Mouse (Mus musculus) yolk sac, embryonic 10.5 days (tissue): Measurements from ENCODE around the gene Fam168a.
"Not testable (repeated sequence)": the region's sequence is repeated elsewhere in the genome, so short reads cannot be mapped to it uniquely, and the experiment has no call there.

Experiments used
- DNase-seq: peaks from one replicate; pipeline ENCODE4 v3.0.0-alpha.2; 2017; ENCODE audit warnings: low spot score

Fam168a gene

DNA sequence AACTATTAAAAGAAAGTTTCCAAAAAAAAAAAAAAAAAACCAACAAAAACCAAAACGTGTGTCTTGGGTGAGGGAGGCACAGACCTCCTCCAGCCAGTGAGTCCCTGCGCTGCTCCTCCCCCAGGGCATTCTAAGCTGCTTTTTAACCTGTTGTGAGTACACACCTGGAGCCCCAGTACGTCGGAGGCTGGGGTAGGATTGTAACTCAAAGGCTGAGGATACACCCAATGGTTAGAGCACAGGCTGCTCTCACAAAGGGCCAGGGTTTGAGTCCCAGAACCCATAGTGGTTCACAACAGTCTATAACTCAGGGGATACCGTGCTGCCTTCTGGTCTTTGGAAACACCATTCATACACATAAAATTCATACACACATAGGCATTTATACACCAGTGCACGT lies 135.2 kb downstream of the Fam168a start:
- no peak for DNase-seq

DNA sequence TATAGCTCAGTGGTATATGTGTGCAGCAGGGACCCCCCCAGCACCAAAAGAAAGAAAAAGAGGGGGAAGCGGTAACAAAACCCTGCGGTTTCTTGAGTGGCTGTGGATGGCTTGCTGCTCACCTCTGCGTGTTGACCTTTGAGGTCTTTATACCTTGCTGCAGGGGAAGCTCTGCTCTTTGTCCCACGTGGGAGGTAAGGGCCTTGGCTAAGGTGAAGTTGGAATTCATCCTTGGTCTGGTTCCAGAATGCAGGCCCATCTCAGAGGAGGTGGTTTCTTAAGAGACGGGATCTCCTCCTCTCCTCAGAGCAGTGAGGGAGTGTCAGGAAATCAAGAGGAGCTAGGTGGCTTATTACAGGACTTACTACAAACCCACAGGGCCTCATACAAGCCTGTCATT lies 135.7 kb downstream of the Fam168a start:
- DNase-seq: no peak

DNA sequence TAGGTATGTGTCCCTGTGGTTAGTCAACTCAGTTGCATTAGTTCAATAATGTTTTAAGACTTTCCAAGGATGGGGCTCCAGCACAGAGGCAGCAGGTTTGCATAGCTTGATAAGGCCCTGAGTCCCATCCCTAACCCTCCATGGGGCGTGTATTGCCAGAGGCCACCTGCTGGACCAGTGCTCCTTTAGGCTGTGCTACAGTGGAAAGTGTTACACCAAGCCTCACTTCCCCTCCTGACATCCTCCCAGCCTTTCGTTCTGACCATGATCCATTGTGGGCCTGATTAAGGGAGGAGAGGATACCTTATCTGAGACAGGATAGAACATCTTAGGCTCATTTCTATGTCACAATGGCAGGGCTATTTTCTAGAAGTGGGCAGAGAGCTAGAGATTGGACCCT lies 137.4 kb downstream of the Fam168a start:
- DNase-seq: no peak

DNA sequence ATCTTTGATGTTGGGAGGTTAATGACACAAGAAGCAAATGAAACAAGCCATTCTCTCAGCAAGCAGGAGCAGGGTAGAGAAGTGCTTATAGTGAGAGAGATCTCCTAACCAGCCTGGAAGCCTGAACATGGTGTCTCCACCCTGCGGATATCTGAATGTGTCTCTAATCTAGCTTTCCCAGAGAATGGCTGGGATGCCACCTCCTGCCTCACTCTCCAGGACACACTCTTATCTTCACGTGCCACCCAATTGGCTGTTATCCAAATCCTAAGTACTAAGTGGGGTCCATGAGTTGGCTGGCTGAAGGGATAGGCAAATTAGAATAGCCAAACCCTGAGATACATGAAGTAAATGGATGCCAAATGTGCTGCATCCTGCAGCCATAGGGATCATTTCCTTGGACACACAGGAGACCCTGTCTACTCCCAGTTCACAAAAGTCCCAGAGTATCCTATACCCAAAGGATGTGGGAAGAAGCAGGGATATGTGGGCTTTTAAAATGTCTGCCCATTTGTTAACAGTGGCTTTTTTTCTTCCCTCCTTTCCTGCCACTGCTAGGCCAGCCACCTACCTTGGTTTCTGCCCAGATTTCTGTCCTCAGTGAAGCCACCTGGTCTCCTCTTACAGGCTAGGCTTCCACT lies 138.1 kb downstream of the Fam168a start:
- no peak for DNase-seq

DNA sequence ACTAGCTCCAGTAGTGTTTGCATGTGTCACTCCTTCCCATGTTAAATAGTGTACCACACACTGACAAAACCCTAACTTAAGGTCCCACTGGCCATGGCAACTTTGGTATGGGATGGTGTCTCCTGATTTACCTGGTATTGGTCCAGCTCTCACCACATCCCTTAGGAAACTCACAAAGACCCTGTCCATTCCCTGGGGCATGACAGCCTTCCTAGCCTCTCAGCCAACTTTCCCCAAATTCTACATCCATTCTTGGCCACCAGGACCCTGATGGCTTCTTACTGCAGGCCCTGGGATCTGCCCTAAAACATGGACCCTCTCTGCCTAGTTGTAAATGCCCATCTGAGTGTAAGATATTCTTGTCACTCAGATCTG lies 138.6 kb downstream of the Fam168a start:
- DNase-seq: no peak

DNA sequence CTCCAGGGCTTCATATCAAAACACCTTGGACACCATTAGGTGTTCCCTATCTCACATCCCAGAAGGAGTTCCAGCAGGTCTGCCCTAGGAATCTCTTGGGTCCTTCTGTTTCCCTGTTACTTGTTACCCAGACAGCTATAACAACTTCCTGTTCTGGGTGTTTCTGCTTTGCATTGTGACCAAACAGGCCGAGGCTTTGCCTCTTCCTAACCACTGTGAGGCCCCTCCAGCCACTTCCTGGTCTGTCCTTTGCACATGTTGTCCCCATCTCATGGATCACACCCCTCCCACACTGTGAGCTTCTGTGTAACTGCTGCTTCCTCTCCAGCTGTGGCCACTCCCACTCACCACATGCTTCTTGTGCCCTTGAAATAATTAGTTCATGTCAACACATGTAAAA lies 139.0 kb downstream of the Fam168a start:
- DNase-seq: no peak

DNA sequence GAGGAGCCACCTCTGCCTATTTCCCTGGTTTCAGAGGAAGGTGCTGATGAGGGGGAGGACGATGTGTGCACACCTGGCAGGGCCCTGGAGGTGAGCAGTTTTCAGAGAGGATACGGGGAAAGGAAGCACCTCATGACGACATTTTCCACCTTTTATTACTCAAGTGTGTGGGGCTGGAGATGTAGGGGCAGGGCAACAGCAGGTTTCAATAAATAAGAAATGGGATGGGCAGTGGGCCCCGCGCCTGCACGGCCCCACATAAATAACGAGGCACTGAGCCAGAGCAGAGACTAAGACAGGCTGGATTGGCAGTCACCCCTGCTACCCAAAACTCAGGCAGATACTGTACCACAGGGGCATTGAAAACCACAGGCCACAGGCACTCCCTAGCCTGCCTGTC lies 139.6 kb downstream of the Fam168a start:
- DNase-seq: not testable (repeated sequence)

DNA sequence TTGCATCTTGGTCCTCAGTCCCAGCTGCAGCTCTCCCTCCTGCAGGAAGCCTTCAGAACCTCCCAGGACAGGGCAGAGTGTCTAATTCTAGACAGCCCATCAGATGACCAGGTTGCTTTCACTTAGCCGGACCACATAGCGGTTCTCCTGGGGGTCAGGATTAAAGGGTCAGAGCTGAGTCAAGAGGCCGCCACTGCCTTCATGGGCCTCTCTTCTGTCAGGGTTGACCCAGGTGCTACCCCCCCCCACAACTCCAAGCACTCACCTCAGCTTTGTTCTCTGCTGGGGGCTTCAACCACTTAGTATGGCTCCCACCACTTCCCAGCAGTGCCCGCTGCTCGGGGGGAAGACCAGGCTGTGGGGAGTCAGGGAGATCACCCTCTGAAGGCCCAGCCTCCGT lies 140.7 kb downstream of the Fam168a start:
- no peak for DNase-seq

DNA sequence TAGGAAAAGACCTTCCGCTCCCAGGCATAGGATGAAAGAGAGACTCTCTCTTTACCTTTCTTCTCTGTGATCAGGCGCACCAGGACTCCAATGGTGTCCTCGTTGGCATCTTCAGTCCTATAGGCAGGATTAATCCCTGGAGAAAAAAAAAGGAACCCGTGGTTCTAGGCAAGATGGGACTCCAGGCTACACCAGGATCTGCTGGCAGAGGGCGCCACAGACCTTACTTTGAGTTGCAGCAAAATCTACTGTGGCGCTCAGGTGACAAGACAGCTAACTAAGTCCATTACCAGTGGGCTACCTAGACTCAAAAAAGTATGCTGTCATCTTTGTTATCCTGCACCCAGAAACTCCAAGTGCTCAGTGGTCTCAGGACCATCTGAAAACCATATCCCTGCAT lies 142.3 kb downstream of the Fam168a start:
- DNase-seq: peak; percentile 24

DNA sequence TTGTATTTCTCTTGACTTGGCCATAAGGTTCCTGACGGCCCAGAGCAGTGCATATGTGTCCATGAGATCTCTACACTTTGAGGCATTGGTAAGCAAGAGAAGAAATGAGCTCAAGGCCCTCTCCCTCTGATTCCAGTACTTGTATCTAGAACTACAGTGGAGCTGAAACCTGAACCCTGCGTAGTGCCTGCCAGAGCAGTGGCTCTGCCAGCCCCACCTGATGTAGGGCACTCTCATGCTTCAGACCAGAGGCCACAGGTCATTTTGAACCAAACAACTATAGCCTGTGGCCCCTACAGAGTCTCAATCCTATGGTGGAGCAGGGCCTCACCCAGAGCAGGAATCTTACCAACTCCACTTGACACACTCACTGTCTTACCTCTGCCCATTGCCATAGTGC lies 143.1 kb downstream of the Fam168a start:
- no peak for DNase-seq

DNA sequence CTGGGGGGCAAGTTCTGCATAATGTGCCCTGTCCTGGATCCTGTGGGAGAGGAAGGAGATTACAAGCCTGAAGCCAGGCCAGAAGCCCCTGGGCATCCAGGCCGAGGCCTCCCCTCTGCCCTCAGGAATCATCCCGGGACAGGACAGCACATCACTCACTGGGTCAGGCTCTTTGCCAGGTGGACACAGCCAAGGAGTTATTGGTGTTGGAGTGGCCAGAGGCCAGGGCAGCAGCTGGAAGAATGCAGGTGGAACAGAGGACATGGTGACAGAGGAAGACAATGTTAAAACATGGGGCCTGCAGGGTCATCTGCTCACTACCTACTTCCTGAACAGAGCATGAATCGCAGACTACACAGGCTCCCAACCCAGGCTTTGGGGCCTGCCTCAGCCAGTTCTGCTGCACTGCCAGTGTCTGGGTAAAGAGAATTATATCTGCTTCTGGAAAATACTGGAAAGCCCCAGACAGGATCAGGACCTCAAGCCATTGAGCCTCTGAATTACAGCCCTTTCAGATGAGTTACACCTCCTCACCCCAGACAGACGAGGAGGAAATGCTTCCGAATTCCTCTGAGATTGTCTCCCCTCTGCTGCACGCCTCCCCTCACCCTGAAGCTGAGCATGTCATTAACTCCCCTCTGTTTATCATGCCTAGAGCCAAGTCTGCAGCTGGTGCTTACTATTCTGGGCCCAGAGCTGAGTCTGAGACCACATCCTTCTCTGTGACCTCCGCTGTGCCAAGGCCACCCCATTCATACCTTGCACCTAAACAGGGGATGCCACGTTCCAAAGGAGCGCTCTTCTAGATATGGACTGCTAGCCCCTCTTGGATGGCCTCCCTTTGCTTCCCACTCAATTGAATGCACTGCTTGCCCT lies 145.3 kb downstream of the Fam168a start:
- no peak for DNase-seq

DNA sequence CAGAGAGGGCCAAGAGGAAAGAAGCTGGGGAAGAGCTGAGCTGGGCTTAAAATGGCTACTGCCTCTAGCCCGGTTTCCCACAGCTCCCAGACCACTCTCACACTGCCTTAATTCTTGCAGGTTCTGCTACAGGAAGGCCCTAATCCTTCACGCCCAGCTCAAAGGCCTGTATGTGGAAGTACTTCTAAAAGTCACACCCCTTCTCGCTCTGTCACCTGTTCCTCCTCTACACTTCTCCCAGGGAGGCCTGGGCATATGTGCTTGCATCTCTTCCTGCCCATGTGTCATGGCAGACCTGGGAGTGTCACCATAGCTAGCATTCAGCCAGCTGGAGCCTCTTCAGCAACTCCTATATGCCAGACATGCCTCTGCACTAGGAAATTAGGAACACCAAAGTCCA lies 147.0 kb downstream of the Fam168a start:
- no peak for DNase-seq

DNA sequence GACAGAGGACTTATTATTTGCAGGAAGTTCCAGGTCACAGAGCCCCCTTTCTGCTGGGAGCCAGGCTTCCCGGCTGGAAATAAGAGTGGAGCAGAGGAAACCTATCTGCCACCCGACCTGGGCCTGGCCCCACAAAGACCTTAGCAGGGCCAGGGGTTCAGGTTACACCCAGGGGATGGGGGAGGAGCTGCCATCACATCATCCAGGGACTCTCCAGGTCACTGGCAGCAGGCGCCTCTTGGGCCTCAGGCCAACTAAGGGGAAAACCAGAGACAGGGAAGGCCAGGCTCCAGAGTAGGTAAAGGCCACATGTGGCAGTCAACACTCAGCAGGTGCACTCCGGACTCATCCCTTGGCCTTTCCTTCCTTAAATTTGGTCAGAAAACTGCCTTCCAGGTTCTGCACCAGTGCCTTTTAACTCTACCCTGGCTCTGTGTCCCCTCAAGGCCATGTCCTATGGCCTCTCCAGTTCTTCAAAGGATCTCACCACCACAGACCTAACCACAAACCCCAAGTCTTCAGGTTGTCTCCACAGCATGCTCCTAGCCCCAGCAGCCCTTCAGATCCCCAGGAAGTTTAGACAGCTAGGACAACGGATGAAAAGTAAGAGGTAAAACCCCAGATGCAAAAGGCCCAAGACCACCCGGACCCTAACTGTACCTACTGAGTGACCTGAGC lies 147.8 kb downstream of the Fam168a start:
- no peak for DNase-seq

DNA sequence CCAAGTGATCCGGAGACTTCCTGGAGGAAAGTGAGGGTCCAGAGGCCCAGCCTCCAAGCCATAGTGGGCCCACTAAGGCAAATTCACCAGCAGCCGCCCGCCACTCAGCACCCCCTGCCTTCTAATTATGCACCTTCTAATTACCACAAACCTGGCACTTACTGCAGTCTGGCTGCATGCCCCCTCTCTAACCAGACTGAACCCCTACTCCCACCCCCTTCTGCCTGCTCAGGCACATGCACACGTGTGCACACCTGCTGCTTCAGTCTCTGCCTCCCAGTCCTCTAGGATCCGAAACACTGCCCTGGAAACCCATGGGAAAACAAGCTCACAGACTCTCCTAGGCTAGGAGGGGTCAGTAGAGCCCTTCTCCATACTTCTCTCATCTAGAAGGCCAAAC lies 148.4 kb downstream of the Fam168a start:
- DNase-seq: no peak

DNA sequence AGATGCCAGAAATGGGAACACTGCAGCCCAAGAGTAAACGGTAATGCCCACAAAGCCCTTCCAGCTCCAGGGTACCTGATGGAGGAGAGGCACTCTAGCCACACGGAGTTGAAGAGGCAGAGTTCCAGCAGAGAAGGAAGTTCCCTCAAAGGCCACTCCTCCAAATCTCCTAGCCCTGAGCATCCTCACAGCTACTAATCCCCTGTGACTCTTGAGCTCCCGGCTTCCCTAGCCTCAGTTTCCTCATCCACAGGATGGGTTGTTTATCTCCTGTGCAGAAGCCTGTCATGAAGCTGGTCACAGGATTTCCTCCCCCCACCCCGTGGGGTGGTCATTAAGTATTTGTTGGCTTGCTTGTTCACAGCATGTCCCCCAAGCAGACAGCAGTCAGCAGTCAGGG lies 148.9 kb downstream of the Fam168a start:
- no peak for DNase-seq

DNA sequence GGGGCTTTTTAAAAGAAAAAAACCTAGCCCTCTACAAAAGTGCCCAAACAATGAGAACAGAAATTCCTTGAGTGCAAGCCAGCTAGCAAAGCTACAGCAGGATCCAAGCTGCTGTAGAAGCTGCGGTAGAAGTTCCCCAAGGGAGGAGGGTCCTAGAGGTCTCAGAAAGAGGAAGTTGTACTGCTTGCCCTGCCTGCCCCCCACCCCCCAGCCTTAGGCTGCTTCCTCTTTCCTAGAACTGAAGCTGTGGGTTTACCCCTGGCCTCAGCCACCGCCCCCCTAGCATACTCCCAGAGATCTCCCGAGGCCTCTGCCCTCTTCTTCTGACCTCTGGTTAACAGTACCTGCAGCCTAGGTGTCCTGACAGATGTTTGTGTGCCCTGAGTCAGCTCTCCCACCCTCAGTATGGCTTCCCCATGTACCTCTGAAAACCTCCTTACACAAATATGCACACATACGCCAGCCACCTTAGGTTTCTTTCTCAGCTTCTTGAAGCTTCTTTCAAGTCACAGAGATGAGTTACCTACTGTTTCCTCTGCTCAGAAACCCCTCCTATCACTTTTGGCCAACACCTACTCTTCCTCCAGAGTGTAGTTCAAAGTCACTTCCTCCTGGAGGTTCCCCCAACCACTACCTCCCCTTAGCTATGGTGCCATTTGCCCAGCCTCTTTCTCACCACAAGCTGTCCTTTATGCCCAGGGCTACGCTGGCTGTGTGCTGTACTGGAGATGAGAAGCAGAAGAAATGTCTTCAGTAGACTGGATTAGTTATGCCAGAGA lies 149.5 kb downstream of the Fam168a start:
- no peak for DNase-seq

DNA sequence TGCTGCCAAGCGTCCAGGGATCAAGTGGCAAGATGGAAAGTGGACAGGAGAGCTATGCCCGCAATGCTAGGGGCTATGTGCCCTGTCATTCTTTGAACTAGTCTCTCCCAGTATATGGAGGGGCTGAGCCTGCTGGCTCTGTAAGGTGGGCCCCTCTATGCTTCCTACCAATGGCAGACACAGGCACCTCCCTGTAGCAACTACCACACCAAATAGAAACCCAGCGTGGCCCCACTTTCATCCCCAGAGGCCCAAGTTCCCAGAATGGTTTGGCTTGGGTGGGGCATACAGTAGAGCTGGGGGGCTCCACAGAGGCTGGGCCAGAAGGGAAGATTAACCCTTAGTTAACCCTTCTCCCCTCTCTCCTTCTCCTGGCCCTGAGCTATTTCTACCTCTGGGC lies 154.0 kb downstream of the Fam168a start:
- DNase-seq: no peak

DNA sequence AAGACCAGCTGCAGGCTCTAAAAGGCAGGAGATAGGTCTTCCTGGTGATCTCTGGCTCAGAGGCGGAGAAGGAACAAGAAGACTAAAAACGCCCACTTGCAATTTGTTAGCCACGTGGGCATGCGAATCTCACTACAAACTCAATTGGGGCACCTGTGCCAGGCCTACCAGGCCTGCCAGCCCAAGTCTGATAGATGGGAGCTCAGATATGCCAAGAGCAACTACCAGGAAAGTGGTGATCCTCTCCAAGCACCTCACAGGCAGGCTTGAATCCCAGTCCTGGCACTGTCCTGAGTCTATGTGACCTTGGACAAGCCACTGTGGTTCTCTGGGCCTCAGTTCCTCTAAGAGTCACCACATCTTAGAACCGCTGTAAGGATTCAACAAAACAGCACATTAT lies 154.8 kb downstream of the Fam168a start:
- no peak for DNase-seq

DNA sequence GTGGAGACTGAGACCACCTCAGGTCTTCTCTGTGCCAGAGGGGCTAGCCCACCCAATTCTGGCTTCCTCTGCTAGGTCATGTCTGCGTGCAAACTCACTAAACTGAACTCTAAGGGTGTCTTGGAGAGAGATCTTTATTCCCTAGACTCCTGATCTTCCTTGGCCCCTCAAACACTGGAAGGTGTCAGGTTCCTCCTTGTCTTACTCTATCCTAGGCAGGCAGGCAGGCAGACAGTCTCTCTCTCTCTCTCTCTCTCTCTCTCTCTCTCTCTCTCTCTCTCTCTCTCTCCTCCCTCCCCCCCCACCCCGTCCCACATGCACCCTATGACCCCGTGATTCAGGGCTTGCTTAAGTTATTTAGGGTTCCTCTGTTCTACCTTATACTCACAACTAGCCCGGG lies 155.9 kb downstream of the Fam168a start:
- DNase-seq: no peak

DNA sequence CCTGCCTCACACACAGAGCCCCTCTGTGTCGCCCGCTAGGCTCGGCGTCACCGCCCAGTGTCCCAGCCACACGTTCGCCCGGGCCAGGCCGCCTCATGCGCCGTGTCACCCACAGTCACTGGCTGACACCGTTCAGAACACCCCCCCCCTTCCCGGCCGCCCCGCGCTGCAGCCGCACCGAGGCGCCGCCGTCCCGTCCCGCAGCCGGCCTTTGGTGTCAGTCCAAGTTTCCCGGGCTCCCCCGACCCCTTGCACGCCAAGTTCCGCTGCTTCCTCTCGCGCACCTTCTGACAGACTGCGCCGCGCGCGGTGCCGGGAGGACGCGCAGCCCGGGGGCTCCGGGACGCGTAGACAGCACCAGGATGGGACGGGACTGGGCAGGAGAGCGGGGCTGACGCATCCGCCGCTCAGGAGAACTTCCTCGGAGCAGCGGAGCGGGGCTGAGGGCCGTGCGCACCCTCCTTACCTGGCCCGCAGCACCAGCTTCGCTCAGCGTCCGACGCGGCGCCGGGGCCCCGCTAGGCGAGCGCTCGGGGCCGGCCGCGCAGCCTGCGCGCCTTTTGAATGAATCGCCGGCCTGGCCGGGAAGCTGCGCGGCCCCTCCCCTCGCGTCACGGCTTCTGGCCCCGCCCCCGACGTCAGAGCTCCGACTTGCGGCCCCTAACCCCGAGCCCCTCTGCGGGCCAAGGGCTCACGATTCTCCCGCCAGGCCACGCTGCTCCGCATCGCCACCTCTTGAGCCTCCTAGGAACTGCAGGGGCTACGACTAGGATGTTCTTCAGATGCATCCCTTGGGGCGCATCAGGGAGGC lies 156.6 kb downstream of the Fam168a start, which contains the start of gene Relt:
Relt (minus strand) TSS at position 619 of the 811 bp plus-strand sequence.
- DNase-seq: peak; percentile 94

DNA sequence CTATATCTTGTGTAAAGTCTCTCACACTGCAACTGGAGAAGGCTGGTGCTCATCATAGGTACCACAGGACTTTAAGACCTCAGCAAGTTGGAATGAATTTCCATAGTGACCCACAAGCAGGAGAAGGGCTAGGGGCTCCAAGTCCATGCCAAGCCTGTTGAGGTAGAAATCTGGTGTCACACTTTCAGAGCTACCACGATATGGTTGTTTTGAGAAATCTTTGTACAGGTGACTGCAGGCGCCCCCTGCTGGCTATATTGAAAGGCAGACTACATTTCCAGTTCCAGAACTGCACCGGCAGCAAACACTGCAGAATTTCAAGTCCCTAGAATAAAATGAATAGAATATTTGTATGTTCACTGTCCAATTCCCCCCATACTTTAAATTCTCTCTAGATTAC lies 160.2 kb downstream of the Fam168a start:
- peak; percentile 39 for DNase-seq
